Mouse (Mus musculus) embryo, embryonic 11 days (tissue): ENCODE measurements around the gene Grb10.
A peak's percentile ranks its signal among the peaks of the same experiment; 100 is the strongest.

Experiments used
- DNase-seq: peaks from one replicate; pipeline ENCODE4 v3.0.0-alpha.2; 2015

The Grb10 gene

DNA sequence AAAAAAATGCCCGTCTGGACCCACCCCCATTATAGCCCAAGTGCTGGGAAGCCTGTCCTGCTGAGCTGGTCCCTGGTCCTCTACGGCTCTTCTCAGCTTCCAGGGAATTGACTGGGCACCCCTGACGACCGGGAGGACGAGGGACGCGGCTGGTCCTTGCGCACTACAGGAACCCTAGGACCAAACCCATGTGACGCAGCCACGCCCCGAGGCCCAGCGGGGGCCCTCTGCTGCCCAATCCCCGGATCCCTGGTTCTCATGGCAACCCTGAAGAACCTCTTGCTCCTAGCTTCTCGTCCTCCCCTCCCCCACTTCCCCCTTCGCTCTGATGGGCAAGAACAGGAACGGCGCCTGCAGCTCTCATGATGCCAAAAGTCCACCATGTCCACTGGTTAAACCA, 11.8 kb downstream of the Grb10 start:
- DNase-seq: peak; percentile 12

DNA sequence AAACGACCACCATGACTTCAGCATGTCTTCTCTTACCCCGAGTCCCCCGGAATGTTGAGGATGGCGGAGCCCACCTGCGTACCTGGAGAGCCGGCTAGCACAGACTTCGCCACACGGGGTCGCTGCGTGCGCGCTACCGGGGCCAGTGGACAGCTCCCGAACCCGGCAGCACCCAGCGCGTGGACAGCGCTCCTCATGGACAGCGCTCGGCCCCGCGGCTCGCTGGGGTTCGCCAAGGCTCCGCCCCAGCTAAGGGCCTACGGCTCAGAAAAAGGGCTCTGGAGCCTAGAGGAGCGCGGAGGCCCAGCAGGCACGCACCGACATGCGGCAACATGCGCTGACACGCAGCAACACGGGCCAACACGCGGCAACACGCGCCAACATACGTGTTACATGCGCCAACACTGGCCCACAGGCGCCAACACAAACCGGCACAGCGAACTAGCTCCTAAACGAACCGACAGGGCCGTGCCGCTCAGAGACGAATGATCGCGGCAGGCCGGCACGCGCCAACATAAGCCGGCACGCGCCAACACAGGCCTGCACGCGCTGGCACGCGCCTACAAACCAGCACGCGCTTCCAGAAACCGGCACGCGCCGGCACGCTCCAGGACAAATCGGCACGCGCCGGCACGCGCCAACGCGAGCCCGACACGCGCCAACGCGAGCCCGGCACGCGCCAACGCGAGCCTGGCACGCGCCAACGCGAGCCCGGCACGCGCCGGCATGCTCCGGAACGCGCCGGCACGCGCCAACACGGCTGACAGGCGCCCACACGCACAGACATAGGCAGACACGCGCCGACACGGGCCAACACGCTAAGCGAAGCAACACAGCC, 12.5 kb downstream of the Grb10 start:
- DNase-seq: peak; percentile 85

DNA sequence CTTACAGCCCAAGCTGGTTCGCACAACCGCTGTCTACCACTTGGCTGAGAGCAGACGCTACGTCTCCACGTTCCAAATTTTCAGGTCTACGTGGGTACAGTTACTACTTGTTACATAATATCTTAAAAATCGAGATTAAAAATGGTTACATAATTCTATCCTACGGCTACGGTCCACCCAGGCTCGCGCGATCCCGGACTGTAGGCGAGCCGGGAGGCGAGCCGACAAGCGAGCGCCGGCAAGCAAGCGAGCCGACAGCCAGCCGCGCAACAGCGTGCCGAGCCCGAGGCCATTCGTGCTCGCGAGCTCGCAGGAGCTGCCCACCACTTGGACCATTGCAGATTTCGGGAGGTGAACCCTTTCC, 13.1 kb downstream of the Grb10 start:
- DNase-seq: peak; percentile 66

DNA sequence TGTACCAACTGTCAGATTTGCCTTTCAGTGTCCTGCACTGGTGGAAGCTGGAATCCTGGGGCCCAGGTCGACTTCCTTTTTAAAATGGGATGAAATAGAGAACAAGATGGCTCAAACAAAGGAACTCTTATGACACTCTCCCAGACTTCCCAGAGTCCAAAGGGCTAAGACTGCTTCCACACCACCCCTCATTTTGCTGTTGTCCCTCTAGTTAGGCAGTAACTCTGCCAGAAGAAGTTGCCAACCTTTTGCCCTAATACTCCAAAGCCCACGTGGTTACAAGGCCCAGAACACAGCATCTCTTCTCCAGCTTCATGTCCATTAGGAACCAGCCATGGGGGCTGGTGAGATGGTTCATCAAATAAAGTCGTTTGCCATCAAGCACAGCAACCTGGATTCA, 15.4 kb downstream of the Grb10 start:
- DNase-seq: no peak

DNA sequence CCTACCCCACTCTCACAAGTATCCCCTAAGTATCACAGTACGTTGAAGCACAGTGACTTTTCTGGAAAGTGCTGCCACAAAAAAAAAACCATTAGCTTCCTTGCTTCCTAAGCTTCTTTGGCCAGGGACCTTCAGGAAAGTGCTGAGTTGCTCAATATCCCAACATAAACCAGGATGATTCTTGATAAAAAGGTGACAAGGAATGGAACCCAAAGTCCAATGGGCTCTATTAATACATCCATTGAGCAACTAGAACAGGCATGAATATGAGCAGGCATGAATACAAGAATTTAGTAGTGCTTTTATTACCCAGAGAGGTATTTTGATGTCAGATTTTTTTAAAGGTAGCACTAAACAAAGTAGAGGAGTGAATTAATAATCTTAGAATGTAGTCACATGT, 18.8 kb downstream of the Grb10 start:
- DNase-seq: no peak

DNA sequence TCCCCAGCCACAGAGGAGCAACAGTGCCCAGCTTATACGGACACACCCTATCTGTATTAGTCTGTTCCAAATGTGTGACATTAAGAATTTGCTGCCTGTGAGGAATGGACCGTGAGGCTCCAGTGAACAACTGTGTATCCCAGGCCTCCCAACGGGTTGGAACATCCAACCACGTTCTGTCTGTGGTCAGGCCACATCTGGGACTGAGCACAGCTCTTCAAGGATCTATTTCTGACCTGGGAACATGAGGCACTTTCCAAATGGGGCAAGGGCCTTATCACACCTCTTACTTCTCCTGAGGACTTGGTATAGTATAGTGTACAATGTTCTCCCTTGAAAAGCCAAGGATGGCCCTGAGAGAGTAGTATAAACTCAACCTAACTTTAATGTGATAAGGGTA, 19.9 kb downstream of the Grb10 start:
- no peak for DNase-seq

DNA sequence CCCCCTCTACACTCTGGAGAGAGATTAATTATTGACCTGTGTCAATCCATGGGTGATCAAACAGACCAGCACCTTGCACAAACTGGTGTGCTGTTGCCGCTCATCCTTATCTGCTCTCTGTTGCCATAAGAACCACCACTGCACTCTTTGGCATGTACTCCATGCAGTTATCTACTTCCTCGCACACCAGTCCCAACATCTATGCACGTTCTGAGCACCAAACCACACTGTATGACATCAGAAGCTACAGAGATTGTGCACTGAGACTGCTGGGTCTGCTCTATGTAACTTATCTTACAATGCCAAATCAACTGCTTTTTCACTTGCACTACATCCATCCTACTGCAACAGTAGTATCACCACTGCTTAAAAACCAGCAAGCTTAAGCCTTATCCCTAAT, 28.4 kb downstream of the Grb10 start:
- DNase-seq: no peak

DNA sequence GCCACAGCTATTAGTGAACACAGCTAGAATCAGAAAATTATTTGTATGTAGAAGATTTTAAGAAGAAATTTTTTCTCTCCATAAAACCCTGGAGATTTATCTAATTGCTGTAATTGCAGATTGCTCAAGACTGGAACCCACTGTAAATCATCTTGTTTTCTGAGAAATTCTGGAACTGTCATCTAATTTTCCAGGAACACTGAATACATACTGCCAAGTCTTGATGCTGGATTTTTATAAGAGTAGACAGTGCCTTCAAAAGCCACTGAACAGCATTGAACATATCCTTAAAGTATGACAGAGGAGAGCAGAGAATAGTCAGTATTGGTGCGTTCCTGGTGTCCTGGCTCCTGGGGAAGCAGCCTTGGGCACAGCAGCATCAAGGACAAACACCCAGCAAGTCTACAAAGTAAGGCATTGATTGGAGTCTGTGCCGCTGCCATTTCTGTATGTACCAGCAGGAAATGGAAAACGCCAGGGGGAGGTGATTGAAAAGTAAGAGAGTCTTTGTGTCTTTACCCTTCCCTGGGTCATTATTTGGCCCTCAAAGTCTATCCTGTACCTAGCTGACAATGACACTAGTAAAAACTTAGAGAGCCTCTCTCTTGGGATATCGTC, 38.1 kb downstream of the Grb10 start:
- DNase-seq: no peak

DNA sequence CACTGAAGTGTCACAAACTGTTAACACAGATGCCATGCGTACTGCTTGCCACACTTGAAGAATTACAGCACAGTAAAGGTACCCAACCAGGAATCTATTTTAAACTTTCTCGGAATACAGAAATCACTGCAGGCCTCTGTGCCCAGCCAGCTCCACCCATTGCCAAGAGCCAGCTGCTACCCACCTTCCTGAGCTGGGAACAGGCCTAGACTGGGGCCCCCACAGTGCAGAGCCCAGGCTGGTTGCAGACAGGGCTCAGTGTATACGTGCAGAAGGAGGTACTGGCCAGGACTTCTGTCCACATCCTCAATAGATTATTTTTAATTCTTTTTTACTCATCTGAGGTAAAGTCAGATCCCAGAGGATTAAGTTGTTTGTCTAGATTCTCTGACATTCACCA, 39.6 kb downstream of the Grb10 start:
- no peak for DNase-seq

DNA sequence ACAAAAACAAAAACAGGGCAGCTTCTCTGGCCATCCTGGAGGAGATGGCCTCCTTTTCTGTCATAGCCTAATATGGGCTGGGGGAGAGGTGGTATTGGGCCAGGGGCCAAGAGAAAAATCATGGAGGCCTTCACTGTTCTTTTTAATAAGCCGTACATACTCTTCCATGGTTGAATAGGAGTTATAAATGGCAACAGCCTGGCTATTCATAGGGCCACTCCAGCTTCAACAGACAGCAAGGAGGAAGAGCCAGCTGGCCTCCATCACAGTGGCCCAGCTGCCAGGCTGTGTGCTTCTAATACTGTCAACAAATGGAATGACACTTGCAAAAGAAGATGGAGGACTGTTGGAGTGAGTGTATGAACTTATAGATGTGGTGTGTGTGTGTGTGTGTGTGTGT, 41.4 kb downstream of the Grb10 start:
- no peak for DNase-seq

DNA sequence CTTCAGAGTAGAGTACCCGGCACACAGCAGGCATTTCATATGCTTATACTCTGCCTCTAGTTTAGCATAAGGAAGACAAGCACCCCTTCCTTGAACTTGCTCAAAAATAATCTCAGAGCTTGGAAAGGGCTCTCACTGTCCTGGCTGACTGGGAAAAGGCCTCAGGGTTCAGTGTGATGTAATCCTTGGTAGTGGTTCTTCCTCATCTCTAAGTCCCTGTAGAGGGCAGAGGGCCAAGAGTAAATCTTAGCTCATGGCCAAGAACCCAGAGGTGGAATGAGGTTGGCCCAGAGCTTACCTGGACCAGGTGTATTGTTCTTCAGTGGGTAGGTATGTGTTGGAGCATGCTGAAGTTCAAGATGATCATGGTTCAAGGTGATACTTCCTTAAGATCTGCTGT, 43.1 kb downstream of the Grb10 start:
- no peak for DNase-seq

DNA sequence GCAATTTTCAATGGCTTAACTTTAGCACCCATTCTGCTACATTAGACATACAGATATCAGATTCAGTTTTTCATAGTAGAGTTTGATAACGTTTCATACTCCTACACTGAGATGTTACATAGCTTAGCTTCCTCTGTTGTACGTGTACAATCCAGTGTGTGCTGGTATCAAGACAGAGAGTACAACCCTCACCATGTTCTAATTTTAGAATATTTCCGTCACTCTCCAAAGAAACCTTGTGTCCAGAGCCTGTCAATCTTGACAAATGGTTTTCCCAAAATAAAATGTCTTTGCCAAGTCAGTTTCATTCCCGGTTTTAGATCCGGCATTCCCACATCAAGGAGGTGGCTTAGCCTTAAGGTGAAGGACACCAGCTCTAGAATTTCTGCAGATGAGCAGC, 44.7 kb downstream of the Grb10 start:
- DNase-seq: no peak

DNA sequence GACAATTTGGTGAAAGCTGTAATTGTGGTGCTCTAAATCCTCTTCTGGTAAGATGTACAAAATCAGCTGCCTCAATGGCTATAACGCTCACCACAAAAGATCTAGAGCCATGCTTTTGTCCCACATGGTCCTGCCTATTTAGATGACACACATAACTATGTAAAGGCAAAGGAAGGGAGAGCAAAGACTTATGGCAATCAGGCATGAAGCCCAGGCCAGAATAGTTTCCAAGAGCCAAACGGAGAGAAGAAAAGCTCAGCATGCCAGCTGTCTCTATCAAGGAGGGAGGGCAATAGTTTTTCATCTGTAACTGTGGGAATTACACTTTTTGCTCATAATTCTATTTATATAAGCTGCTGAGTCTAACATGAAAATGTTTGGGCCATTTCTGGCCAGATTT, 45.3 kb downstream of the Grb10 start:
- DNase-seq: no peak

DNA sequence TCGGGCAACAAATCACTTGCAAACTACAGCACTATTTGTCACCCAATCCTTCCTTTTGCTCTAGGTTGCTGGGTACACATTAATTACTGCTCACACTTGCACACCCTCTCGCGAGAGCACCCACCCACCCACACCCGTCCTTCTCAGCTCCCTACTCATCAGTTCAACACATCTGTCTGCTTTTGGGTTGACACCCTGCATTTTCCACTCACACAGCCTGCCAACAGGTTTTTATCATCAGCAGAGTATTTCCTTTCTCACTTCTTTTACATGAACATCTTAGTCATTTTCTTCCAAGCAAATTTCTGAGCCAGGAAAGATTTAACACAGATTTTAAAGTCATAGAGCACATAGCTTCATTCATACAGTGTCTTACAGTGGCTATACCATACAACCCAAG, 48.6 kb downstream of the Grb10 start:
- no peak for DNase-seq

DNA sequence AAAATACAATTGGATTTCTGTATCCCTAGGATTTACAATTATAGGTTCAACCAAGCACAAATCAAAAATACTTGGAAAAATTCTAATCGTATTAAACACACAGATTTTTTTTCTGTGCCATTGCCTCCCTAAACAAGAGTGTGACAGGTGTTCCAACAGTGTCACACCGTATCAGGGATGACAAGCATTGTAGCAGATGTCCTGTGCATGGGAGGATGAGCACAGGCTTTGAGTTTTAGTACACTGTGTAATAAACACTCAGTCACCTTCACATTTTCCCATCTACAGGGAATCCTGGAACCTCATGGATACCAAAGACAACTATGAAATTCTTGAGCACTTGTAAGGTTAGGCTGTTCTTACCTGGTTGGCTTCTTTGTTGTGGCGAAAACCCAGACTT, 51.2 kb downstream of the Grb10 start:
- DNase-seq: no peak

DNA sequence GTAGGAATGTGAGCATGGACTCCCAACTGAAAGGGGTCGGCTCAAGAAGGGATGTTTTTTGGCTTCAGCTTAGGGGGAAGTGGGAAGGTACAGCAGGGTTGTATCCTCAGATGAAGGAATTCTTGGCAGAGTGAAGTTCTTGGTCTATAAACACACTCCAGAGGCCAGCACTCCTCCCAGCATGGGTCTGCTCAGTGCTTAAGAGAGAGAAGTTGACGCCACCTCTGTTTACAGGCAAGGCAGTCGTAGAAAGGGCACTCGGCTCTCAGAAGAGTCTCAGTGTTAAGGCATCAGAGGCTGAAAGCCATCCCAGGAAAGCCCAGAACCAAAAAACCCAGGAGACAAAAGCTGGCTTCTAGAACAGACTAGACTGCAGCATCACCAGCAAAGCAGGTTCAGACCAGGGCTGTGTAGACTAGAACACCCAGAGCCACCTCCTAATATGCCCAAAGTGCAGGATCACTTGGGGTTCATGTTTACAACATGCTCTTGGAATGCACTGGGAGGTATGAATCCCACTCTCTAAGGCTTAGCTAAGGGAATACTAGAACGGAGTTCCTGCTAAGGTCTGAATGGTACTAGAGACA, 59.8 kb downstream of the Grb10 start:
- no peak for DNase-seq

DNA sequence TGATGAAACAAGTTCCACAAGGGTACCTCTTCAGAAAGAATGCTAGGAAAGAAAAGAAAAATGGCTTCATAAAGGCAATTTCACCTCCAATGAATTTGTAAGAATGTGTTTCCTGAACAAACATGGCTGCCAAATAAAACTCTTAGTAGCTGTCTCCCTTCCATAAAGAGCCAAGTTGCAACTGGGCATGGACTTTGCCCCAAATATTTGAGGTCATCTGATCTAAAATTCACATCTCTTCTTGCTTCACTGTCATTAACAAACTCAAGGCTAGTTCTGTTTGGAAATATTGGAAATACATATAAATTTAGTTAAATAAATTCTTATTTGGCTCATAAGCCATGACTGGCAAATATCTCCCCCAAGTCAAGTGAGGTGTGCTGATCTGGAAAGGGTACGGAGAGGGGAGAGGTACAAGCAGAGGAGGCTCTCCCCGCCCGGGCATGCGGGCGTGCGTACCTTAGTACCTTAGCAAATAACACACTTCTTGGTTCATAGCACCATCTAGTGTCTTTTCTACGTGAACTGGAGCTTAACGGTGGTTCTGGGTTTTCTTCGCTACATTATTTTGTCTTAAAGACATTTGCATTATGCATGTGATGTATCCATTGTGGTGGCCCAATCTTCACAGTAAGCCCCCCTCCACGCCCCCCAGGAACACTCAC, 63.8 kb downstream of the Grb10 start:
- peak; percentile 75 for DNase-seq

DNA sequence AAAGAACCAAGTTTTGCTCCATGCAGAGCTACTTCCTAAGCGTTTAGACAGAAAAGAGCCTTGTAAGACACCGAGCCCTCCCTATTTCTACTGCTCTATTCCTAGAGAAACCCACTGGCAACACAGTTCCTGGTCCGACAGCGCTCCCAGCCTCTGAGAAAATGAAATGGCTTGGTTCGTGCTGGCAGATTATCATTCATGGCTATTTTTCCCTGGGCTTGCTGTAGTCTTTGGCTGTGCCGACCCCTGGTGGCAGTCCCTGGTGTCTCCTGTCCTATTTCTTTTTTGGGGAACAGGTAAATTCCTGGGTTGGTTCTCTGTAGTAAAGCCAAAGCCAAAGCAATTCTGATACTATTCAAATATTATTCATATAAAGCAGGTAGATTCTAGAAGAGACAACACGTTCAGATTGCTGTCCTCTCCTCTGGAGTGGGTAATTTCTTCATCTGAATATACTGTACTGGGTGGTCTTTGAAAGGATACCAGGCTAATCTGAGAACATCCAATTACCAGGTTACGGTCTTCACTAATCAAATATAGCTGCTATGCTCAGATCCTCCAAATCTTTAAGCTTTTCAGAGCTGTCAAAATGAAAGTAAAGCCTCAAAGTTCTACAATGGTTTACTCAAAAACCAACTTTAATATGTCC, 65.0 kb downstream of the Grb10 start:
- DNase-seq: peak; percentile 87

DNA sequence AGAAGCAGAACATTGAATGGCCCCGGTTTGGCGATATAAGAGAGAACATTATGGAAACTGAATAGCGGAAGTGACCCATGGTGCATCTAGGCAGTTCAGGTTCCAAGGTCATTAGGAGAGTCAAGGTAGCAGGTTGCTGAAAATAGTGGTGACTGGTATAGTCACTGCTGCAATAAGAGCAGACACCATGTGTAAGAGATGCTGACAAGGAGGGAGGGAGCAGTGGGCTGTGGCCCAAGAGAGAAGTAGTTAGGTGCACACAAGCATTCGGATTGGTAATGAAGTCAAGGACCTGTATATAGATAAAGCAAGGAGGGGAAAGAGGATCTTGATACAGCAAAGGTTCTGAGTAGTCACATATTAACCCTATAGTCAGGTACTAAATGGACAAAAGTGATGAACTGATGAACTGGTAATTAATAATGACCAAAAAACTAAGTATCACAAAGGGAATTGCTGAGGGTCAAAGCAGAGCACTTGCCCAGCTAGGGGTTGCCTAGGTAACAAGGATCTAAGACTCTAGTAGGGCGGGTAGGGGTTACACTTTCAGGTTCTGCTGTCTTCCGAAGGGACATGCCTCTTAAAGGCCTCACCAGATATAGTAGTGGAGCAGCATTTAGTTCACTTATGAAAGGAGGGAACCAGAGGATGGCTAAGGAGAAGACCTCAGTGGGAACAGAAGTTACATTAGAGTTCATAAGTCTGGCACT, 65.9 kb downstream of the Grb10 start:
- DNase-seq: no peak

DNA sequence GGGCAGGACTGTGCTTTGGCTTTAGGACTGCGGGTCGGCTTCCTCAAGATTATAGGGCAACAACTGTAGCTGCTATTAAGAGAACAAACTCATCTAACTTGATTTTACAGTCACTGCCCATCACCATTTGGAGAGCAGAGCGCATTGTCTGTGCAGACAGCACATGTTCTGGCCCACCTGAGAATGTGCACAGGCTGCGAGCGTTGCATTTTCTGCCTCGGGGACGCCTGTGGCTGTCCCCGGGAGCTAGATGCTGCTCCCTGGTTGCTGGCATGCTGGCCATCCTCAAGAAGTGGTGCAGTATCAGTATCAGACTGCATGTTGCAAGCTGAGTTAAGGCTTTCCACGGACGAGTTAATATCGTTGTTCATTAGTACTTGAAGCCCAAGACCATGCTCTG, 68.2 kb downstream of the Grb10 start:
- no peak for DNase-seq

DNA sequence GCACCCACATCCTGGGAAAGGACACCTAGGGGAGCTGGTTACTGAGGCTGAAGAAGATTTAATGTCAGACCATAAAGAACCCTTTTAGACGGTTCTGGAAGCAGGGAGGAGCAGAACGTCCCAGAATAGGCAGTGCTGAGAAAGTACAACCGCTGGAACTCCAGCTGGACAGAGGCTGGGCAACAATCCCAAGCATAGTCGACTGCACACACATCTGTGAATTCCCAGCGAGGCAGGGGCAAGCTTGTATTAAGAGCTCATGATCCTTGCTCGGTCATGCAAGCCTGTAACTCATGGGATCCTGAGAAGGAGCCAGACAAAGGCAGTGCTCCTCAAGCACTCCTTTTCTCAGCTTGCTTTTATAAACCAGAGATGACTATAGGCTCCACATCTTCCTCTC, 69.7 kb downstream of the Grb10 start:
- DNase-seq: no peak

DNA sequence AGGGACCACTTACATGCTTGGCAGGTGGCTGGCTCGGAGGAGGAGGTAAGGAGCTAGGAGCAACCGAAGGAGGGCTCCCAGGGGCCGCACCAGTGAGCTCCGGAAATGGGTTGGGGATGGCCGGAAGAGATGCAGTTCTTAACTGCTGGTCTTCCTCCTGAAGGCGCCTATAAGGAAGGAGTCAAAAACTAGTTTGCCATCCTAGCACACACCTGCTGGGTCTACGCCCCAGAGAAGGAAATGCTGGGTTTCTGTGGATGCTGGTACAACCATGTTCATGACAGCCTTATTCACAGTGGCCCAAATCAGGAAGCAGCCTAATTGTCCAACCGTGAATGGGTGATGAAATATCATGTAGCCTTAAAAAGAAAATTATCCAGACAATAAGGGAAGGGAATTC, 71.0 kb downstream of the Grb10 start:
- DNase-seq: no peak

DNA sequence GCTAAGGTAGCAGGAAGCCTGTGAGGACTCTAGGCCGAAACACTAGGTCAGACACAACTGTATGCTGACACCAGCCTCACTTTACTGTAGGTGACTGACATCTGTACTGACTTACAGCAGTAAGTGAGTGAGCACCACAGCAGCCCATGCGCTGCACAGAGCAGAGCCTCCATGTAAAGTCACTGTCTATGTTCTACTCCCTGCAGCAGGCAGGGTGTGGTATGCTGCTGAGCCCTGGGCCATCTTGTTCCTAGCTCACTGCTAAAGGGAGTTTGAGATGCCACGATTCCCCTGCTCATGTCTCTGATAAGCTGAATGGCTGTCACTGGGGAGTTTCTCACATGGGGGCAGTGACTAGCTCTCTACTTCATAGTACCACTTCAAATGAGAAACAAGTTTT, 72.3 kb downstream of the Grb10 start:
- DNase-seq: no peak
